Mouse (Mus musculus): ENCODE results near the gene Fcor. TPM values are rescaled to one million over a fixed set of nuclear protein-coding genes. Genes with fewer than 3 reads are reported as not detected.

The Fcor gene
- polyA plus RNA-seq, 1 experiment from 2014 or later: 5.7 TPM

DNA sequence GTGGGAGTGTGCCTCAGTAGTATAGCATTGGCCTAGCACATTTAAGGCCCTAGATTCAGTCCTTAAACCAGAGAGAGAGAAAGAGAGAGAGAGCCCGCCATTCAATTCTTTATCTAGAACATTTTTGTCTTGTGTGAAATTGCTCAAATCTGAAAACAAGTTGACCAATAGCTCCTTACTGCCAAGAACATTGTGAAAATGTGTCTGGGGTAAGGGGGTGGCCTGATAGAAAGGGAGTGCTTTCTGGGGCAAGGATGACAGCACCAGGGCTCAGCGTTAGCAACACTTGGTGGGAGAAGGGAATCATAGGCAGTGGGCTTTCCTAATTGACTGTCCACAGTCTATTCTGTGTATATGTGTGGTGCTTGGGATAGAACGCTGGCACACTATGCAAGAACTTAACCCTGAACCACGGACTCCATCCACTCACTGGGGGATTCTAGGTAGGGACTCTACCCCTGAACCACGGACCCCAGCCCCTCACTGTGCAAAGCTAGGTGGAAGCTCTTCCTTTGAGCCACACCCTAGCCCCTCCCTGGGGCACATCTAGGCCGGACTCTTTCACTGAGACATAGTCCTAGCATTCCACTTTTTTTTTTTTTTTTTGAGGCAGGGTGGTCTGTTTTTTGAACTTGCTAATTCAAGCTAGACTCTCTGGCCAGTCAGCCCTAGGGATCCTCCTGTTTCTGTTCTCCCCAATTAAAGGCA, 25.2 kb downstream of the Fcor start:
- no peak overlapping the region for H3K27ac ChIP-seq
- no peaks in the 10 kb centered on the region for H3K9me3 ChIP-seq (replicated peaks)
- H3K4me3 ChIP-seq: no peak overlapping the region
- WGBS: 81% methylated on average over 6 of the region's 6 CpGs
- H3K27me3 ChIP-seq: no peaks in the 10 kb centered on the region
- H3K4me2 ChIP-seq: no peak overlapping the region
- H3K4me1 ChIP-seq (replicated peaks): no peaks in the 10 kb centered on the region
- ATAC-seq (replicated peaks; ENCODE audit: insufficient number of reproducible peaks, insufficient read depth, low FRiP score, low read depth): no peak
- H3K9ac ChIP-seq: no peak overlapping the region
- no peaks in the 10 kb centered on the region for H3K36me3 ChIP-seq

DNA sequence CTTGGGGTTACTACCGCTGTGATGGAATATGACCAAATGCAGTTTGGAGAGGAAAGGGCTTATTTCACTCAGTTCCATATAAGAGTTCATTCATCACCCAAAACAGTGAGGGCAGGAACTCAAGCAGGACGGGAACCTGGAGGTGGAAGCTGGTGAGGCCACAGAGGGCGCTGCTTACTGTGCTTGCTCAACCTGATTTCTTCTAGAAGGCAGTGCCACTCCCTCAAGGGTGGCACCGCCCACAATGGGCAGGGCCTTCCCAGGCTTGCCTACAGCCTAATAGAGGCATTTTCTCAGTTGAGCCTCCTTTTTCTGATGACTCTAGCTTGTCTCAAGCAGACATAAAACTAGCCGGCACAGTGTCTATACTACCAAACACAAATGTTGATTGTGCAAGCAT, 26.4 kb downstream of the Fcor start:
- Histone ChIP-seq H3K9me3 (replicated peaks) (no peaks in the 10 kb centered on the region), H3K36me3 (no peaks in the 10 kb centered on the region), H3K4me3 (no peak overlapping the region), H3K27me3 (no peaks in the 10 kb centered on the region), H3K4me2 (no peak overlapping the region), H3K9ac (no peak overlapping the region), H3K4me1 (replicated peaks) (no peaks in the 10 kb centered on the region), H3K27ac (no peak overlapping the region)
- WGBS: 19% methylated on average over 5 of the region's 5 CpGs
- no peak for ATAC-seq (replicated peaks; ENCODE audit: insufficient number of reproducible peaks, insufficient read depth, low FRiP score, low read depth)

GRCm38 (mm10) chr8:3631478-3631875, 40.7 kb downstream of the Fcor start:
- H3K4me2 ChIP-seq: peak overlapping the region; percentile 92
- H3K4me3 ChIP-seq: peak overlapping the region; percentile 69
- peak; percentile 15; the same call in 1 of the 2 replicates for ATAC-seq (replicated peaks; ENCODE audit: insufficient number of reproducible peaks, insufficient read depth, low FRiP score, low read depth)
- H3K9me3 ChIP-seq (replicated peaks): no peaks in the 10 kb centered on the region
- peaks cover 11% of the 10 kb centered on the region for H3K4me1 ChIP-seq (replicated peaks)
- peak overlapping the region; percentile 57 for H3K9ac ChIP-seq
- H3K27ac ChIP-seq: no peak overlapping the region
- WGBS: 12% methylated on average over 8 of the region's 8 CpGs
- H3K27me3 ChIP-seq: no peaks in the 10 kb centered on the region; the same call in 1 of the 2 replicates
- peaks cover 10% of the 10 kb centered on the region; the same call in 1 of the 2 replicates for H3K36me3 ChIP-seq

DNA sequence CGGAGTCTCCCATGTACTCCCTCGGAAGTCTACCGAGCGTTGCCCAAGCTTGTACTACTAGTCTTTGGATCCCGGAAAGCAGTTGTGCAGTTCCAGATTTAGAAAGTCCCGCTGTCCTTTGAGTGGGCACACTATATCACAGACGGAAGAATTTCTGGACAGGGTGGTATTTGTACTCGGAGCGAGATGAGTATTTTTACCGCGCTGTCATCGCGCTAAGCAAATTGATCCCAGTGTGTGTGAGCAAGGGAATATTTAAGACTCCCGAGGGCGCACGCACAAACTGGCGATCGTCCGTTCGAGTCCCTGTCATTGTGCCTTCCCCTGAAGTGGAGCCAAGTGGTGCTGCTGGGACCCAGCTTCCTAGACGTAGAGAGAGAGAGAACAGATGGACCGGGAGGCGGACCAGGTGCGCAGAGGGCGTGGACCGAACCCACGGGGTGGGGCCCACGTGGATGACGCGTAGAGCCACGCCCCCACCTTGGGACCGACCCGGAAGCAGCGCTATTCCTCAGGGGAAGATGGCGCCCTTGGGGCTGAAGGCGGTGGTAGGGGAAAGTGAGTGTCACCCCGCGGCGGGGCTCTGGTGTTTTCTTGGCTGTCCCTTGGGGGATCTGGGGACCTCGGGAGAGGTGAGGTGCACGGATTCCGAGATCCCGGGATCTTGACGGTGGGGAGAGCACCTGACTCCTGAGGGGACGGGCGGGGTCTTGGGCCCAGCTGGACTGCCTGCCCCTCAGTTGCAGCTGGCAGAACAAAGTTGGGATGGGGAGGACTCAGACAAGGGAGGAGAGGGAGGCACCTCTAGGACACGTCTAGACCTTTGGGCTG, 41.3 kb downstream of the Fcor start, which contains the start of gene Stxbp2:
TSS of gene Stxbp2 (plus strand) at position 309 of the 831 bp plus-strand sequence.
- Histone ChIP-seq H3K4me3 (peak within 1 kb of the TSS; percentile 69), H3K36me3 (0 out of 2 replicates have a peak, but pooled peaks cover 3% of the 10 kb centered on the region), H3K4me2 (peak within 1 kb of the TSS; percentile 92), H3K27ac (no peak within 1 kb of the TSS), H3K4me1 (replicated peaks) (peaks cover 11% of the 10 kb centered on the region), H3K9me3 (replicated peaks) (no peaks in the 10 kb centered on the region), H3K9ac (peak within 1 kb of the TSS; percentile 57), H3K27me3 (no peaks in the 10 kb centered on the region; the same call in 1 of the 2 replicates)
- WGBS: 4% methylated on average over 46 of the region's 47 CpGs
- peak; percentile 85 for ATAC-seq (replicated peaks; ENCODE audit: insufficient number of reproducible peaks, insufficient read depth, low FRiP score, low read depth)

- WGBS: 24% methylated on average over 5 of the region's 5 CpGs
- H3K4me2 ChIP-seq: no peak overlapping the region
- H3K4me1 ChIP-seq (replicated peaks): peaks cover 11% of the 10 kb centered on the region
- no peak overlapping the region for H3K27ac ChIP-seq
- H3K9ac ChIP-seq: no peak overlapping the region
- H3K27me3 ChIP-seq: no peaks in the 10 kb centered on the region; the same call in 1 of the 2 replicates
- H3K36me3 ChIP-seq: no peaks in the 10 kb centered on the region
- H3K4me3 ChIP-seq: no peak overlapping the region
- H3K9me3 ChIP-seq (replicated peaks): no peaks in the 10 kb centered on the region
- ATAC-seq (replicated peaks; ENCODE audit: insufficient number of reproducible peaks, insufficient read depth, low FRiP score, low read depth): no peak
Observed at GRCm38 (mm10) chr8:3628014-3628413, 44.1 kb downstream of the Fcor start.

DNA sequence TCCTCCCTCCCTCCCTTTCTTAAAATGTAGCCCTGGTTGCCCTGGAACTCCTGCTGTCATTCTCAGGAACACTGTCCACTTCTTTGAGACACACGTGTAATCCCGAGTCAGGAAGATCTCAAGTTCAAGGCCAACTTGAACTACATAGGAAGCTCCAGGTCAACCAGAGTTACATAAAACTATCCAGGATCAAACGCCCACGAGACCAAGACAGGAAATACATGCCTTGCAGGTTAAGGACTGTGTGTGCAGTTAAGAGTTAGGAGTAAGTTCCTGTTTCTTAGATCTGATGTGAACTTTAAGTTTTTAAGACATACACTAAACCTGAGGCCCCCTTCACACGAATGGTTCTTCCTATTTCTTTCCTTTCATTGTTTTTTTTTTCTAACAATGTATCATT, 45.2 kb downstream of the Fcor start:
- 45% methylated on average over 5 of the region's 5 CpGs for WGBS
- H3K4me1 ChIP-seq (replicated peaks): peaks cover 16% of the 10 kb centered on the region
- H3K9me3 ChIP-seq (replicated peaks): no peaks in the 10 kb centered on the region
- no peak overlapping the region for H3K27ac ChIP-seq
- H3K9ac ChIP-seq: no peak overlapping the region
- no peak overlapping the region for H3K4me3 ChIP-seq
- no peak for ATAC-seq (replicated peaks; ENCODE audit: insufficient number of reproducible peaks, insufficient read depth, low FRiP score, low read depth)
- no peaks in the 10 kb centered on the region for H3K36me3 ChIP-seq
- H3K4me2 ChIP-seq: no peak overlapping the region
- no peaks in the 10 kb centered on the region; the same call in 1 of the 2 replicates for H3K27me3 ChIP-seq

- 67% methylated on average over 1 of the region's 1 CpGs for WGBS
- no peak within 1 kb of the TSS for H3K4me3 ChIP-seq
- H3K4me1 ChIP-seq (replicated peaks): peaks cover 11% of the 10 kb centered on the region
- no peak within 1 kb of the TSS for H3K4me2 ChIP-seq
- H3K27me3 ChIP-seq: no peaks in the 10 kb centered on the region; the same call in 1 of the 2 replicates
- H3K9me3 ChIP-seq (replicated peaks): no peaks in the 10 kb centered on the region
- H3K27ac ChIP-seq: no peak within 1 kb of the TSS
- H3K9ac ChIP-seq: no peak within 1 kb of the TSS
- H3K36me3 ChIP-seq: no peaks in the 10 kb centered on the region
- ATAC-seq (replicated peaks; ENCODE audit: insufficient number of reproducible peaks, insufficient read depth, low FRiP score, low read depth): no peak
Observed at GRCm38 (mm10) chr8:3625445-3625844, 46.7 kb downstream of the Fcor start, which contains the start of gene Pcp2. Pcp2 (minus strand) TSS chr8:3625545.

GRCm38 (mm10) chr8:3622119-3622518, 50.0 kb downstream of the Fcor start:
- WGBS: 58% methylated on average over 8 of the region's 8 CpGs
- peaks cover 18% of the 10 kb centered on the region for H3K4me1 ChIP-seq (replicated peaks)

GRCm38 (mm10) chr8:3621199-3621970, 50.8 kb downstream of the Fcor start, which contains the start of the genes Xab2 and Pet100:
Xab2 (minus strand) TSS chr8:3621316.
Pet100 (plus strand) TSS chr8:3621548.
- Histone ChIP-seq H3K4me2 (peak within 1 kb of the TSS; percentile 84), H3K9ac (peak within 1 kb of the TSS; percentile 76), H3K36me3 (peaks cover 20% of the 10 kb centered on the region), H3K27me3 (no peaks in the 10 kb centered on the region), H3K27ac (0 out of 2 replicates have a peak within 1 kb of the TSS, but pooled peaks have one; percentile 8), H3K9me3 (replicated peaks) (no peaks in the 10 kb centered on the region), H3K4me3 (peak within 1 kb of the TSS; percentile 86), H3K4me1 (replicated peaks) (peaks cover 18% of the 10 kb centered on the region)
- under 1% methylated on average over 37 of the region's 37 CpGs for WGBS
- peak; percentile 98 for ATAC-seq (replicated peaks; ENCODE audit: insufficient number of reproducible peaks, insufficient read depth, low FRiP score, low read depth)

More at GRCm38 (mm10) chr8:3622119-3622518, 50.0 kb downstream of the Fcor start:
- no peak for ATAC-seq (replicated peaks; ENCODE audit: insufficient number of reproducible peaks, insufficient read depth, low FRiP score, low read depth)
- H3K9me3 ChIP-seq (replicated peaks): no peaks in the 10 kb centered on the region
- no peak overlapping the region for H3K9ac ChIP-seq
- no peak overlapping the region for H3K27ac ChIP-seq
- H3K36me3 ChIP-seq: peaks cover 14% of the 10 kb centered on the region
- H3K27me3 ChIP-seq: no peaks in the 10 kb centered on the region
- H3K4me3 ChIP-seq: peak overlapping the region; percentile 86
- peak overlapping the region; percentile 84 for H3K4me2 ChIP-seq
